20 mouse cellular contexts compared by ENCODE assay signal in genomic region chr1:72018479-72019222, GRCm38 (mm10).
DNase-seq lines count a peak whose midpoint lies in the region; ATAC-seq lines count a peak whose summit lies in the region.
"Had no signal": no experiment of that assay in that cellular context is flagged by ENCODE, and none has a peak within 500 bp of the region (broad histone marks: within the 10 kb centered on the region; RNA-seq: fewer than 3 reads in every experiment).

No protein-coding gene starts in this region.

- ATAC-seq in kidney, embryonic 14.5 days (ENCODE audit: low FRiP score, low TSS enrichment) = no peak
- peak; percentile 78 for ATAC-seq in common myeloid progenitor, adult 5-6 weeks (replicated peaks; ENCODE audit: low read depth, poor library complexity, severe bottlenecking)
- peak; percentile 82 to 86 for ATAC-seq in hematopoietic stem cell, adult 5-6 weeks (replicated peaks in 1 of 2; ENCODE audit: insufficient read depth in 1 of 2, low FRiP score in 2 of 2, low TSS enrichment in 1 of 2, low read depth in 1 of 2, poor library complexity in 2 of 2, severe bottlenecking in 2 of 2)
- ATAC-seq in megakaryocyte, adult 5-6 weeks (ENCODE audit: poor library complexity, severe bottlenecking) = peak; percentile 45; the same call in 1 of the 2 replicates
- ATAC-seq in forebrain, embryonic 16.5 days = no peak

- DNase-seq in kidney, postnatal 36 days = no peak
- no peak for DNase-seq in gastrocnemius, postnatal 10 days
- DNase-seq: adrenal gland, postnatal 36 days; B cell, adult 2 months; cerebellum, adult 18-20 months; gastrocnemius, postnatal 14 days; kidney, adult 9 months; lung, adult 18-20 months; lung, postnatal 14 days; retina, postnatal 1 day; thymus, adult 18-20 months; thymus, postnatal 4 days had no signal

- H3K27me3 ChIP-seq in kidney, embryonic 14.5 days (ENCODE audit: control insufficient read depth, insufficient read depth, low read length) = no peaks in the 10 kb centered on the region
- no peaks in the 10 kb centered on the region for H3K27me3 ChIP-seq in forebrain, embryonic 16.5 days (replicated peaks; ENCODE audit: control insufficient read depth, insufficient read depth, low read length)
- H3K27me3 ChIP-seq: hindbrain, embryonic 13.5 days; stomach, embryonic 15.5 days had no signal

- no peak overlapping the region for H3K4me2 ChIP-seq in kidney, embryonic 14.5 days (replicated peaks; ENCODE audit: low read depth, low read length)
- no peak overlapping the region for H3K4me2 ChIP-seq in forebrain, embryonic 16.5 days (ENCODE audit: low read length)
- H3K4me2 ChIP-seq: hindbrain, embryonic 13.5 days; liver, embryonic 11.5 days; stomach, embryonic 15.5 days had no signal

- H3K4me3 ChIP-seq in kidney, embryonic 14.5 days (ENCODE audit: low read length) = no peak overlapping the region
- H3K4me3 ChIP-seq in forebrain, embryonic 16.5 days (replicated peaks; ENCODE audit: low read length) = no peak overlapping the region
- H3K4me3 ChIP-seq: hindbrain, embryonic 13.5 days; stomach, embryonic 15.5 days had no signal

- WGBS in kidney, embryonic 14.5 days = 62% methylated on average over 4 of the region's 4 CpGs
- 77% methylated on average over 4 of the region's 4 CpGs for WGBS in forebrain, embryonic 16.5 days

- no peak overlapping the region for H3K9ac ChIP-seq in kidney, embryonic 14.5 days (ENCODE audit: low read depth, low read length)
- H3K9ac ChIP-seq in forebrain, embryonic 16.5 days (replicated peaks; ENCODE audit: low read depth, low read length) = no peak overlapping the region
- H3K9ac ChIP-seq: hindbrain, embryonic 13.5 days; stomach, embryonic 15.5 days had no signal

- H3K27ac ChIP-seq in kidney, embryonic 14.5 days (ENCODE audit: low read depth, low read length) = peak overlapping the region; percentile 67; the same call in 1 of the 2 replicates
- H3K27ac ChIP-seq in forebrain, embryonic 16.5 days (ENCODE audit: low read length) = no peak overlapping the region
- H3K27ac ChIP-seq: hindbrain, embryonic 13.5 days; stomach, embryonic 15.5 days had no signal

- no peaks in the 10 kb centered on the region for H3K36me3 ChIP-seq in kidney, embryonic 14.5 days (ENCODE audit: control insufficient read depth, insufficient read depth, low read length)
- H3K36me3 ChIP-seq in forebrain, embryonic 16.5 days (ENCODE audit: control insufficient read depth, insufficient read depth) = no peaks in the 10 kb centered on the region
- H3K36me3 ChIP-seq: hindbrain, embryonic 13.5 days; stomach, embryonic 15.5 days had no signal

- H3K9me3 ChIP-seq in kidney, embryonic 14.5 days (ENCODE audit: control insufficient read depth, low read length) = no peaks in the 10 kb centered on the region
- H3K9me3 ChIP-seq in forebrain, embryonic 16.5 days (ENCODE audit: control insufficient read depth, low read length) = no peaks in the 10 kb centered on the region
- H3K9me3 ChIP-seq: hindbrain, embryonic 13.5 days; stomach, embryonic 15.5 days had no signal

- H3K4me1 ChIP-seq in kidney, embryonic 14.5 days (ENCODE audit: control insufficient read depth, insufficient read depth, low read length) = 0 out of 2 replicates have a peak, but pooled peaks cover 3% of the 10 kb centered on the region
- no peaks in the 10 kb centered on the region for H3K4me1 ChIP-seq in forebrain, embryonic 16.5 days (replicated peaks; ENCODE audit: control insufficient read depth, insufficient read depth, low read length)
- H3K4me1 ChIP-seq: hindbrain, embryonic 13.5 days; stomach, embryonic 15.5 days had no signal

Comparison
In these comparisons a context has a peak if more than half of its experiments do, and no peak if none do; other contexts are left out.
1. ATAC-seq: peak in common myeloid progenitor, adult 5-6 weeks (single experiment), hematopoietic stem cell, adult 5-6 weeks (2 of 2) and megakaryocyte, adult 5-6 weeks (single experiment); none in kidney, embryonic 14.5 days (single experiment) and forebrain, embryonic 16.5 days (single experiment).